Mouse (Mus musculus) intestine, embryonic 14.5 days (tissue): ENCODE data around the gene 9230112D13Rik. TPM values are rescaled to one million over a fixed set of nuclear protein-coding genes. Genes with fewer than 3 reads are reported as not detected.

Source experiments
- ATAC-seq: fragments of 200-750 bp; cut with Nextera tagmentation; replicated peaks from 2 replicates; pipeline ENCODE4 v1.8.0; 2017; ENCODE audit warnings: low read depth, moderate number of reproducible peaks, moderate TSS enrichment, moderate library complexity; ENCODE audit not compliant: low FRiP score, low TSS enrichment
- DNase-seq: peaks from one replicate; pipeline ENCODE4 v3.0.0-alpha.2; 2018; ENCODE audit warnings: low spot score
- H3K27ac ChIP-seq: fragments of 300-500 bp; sonication (generic); 2 replicates; pipeline ENCODE4 v1.5.1; 2014; ENCODE audit warnings: low read depth, mild to moderate bottlenecking, control low read depth
- H3K27me3 ChIP-seq: fragments of 300-500 bp; sonication (generic); replicated peaks from 2 replicates; pipeline ENCODE4 v1.6.1; 2014; ENCODE audit warnings: low read length, control low read depth; ENCODE audit not compliant: control insufficient read depth, insufficient read depth
- H3K36me3 ChIP-seq: fragments of 300-500 bp; sonication (generic); 2 replicates; pipeline ENCODE4 v1.6.1; 2014; ENCODE audit warnings: low read length, control low read depth; ENCODE audit not compliant: control insufficient read depth, insufficient read depth
- H3K4me1 ChIP-seq: fragments of 300-500 bp; sonication (generic); replicated peaks from 2 replicates; pipeline ENCODE4 v1.6.1; 2014; ENCODE audit warnings: low read length, control low read depth, mixed read lengths; ENCODE audit not compliant: control insufficient read depth, insufficient read depth
- H3K4me2 ChIP-seq: fragments of 300-500 bp; sonication (generic); 2 replicates; pipeline ENCODE4 v1.6.1; 2014; ENCODE audit warnings: low read length
- H3K4me3 ChIP-seq: fragments of 300-500 bp; sonication (generic); 2 replicates; pipeline ENCODE4 v1.5.1; 2014; ENCODE audit warnings: low read depth, low read length, control low read depth, mixed read lengths
- H3K9ac ChIP-seq: fragments of 300-500 bp; sonication (generic); 2 replicates; pipeline ENCODE4 v1.6.1; 2014; ENCODE audit warnings: mild to moderate bottlenecking, low read length
- H3K9me3 ChIP-seq: fragments of 300-500 bp; sonication (generic); 2 replicates; pipeline ENCODE4 v1.6.1; 2016; ENCODE audit warnings: low read length, control low read depth; ENCODE audit not compliant: control insufficient read depth
- WGBS: fragments of 180-500 bp; shearing (Covaris S2); extraction: QIAGEN DNeasy Blood & Tissue Kit; methylation state at CpG from one replicate; pipeline ENCODE4 v1.1.7; 2014; 5-methylcytosine and 5-hydroxymethylcytosine counted together
- polyA plus RNA-seq: library from polyadenylated mRNA; unstranded; fragments of >200 nt; fragmentation: Nextera tagmentation; extraction: Ambion mirVana; gene quantifications from 2 replicates; pipeline ENCODE4 v1.2.1, GENCODE M21; 2014

The 9230112D13Rik gene
- polyA plus RNA-seq, 1 experiment from 2014 or later = not detected

DNA sequence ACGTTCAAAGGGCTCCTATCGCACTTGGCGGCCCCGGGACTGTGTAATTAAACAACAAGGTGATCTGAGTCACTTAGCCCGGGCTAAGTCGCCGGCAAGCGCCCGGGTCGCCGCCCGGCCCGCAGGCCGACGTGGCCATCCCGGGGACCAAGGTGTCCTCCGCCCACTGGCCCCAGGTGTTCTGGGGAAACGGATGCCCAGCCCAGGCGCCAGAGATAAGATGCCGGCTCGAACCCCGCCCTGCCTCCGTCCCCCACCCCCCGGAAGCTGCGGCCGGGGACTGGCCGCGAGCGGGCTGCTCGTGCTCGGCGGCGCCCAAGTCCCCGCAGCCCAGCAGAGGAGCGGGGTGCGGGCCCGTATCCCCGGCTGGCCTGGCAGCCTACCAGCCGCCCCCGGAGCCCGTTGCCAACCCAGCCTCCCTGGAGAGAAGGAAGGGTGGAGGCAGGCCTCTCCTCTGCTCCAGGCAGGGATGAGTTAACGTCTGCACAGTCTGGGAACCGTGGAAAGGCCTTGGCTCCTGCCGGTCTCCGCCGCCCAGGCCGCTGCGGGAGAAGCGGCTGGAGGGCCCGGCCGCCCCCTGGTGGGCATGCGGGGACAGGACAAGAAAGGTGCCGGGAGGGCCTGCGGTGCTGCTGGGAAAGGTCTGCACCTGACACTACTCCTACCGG, 26.5 kb upstream of the 9230112D13Rik start:
- peak overlapping the region; percentile 76 for H3K9ac ChIP-seq
- peak overlapping the region; percentile 74 for H3K4me2 ChIP-seq
- 0 out of 2 replicates have a peak, but pooled peaks cover 5% of the 10 kb centered on the region for H3K27me3 ChIP-seq
- H3K9me3 ChIP-seq = no peaks in the 10 kb centered on the region
- peak overlapping the region; percentile 87 for H3K27ac ChIP-seq
- no peaks in the 10 kb centered on the region for H3K36me3 ChIP-seq
- H3K4me1 ChIP-seq = peaks cover 15% of the 10 kb centered on the region
- ATAC-seq (peak; percentile 95), DNase-seq (peak; percentile 92)
- peak overlapping the region; percentile 70 for H3K4me3 ChIP-seq
- WGBS = under 1% methylated on average over 49 of the region's 55 CpGs

DNA sequence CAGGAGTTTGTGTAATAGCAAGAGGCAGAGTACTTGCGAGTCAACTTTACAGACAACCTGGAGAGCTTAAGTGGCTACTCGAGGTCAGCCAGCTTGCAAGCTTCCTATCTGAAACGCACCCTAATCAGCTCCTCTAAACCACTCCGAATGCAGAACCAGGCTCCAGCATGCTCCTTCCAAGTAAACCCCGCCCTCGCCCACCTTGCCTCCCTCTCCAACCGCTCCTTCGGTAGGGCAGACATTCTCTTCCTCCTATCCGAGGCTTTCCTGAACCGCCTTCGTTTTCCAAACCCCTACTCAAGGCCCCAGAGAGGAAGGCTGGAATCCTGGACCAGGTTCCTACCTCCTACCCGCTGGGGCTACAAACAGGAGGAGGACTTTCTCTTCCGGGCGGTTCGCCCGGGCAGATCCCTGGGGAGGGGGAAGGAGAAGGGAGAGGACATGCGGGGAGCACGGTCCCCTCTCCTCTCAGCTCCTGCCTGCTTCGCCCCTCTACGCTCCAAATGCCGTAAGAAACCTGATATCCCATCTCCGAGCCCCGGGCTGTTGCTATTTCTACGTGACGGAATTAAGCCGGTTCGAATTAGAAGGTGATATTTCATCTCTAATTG, 25.9 kb upstream of the 9230112D13Rik start:
- Histone ChIP-seq H3K4me2 (peak overlapping the region; percentile 74), H3K9ac (peak overlapping the region; percentile 76), H3K4me3 (peak overlapping the region; percentile 70), H3K36me3 (no peaks in the 10 kb centered on the region), H3K27me3 (0 out of 2 replicates have a peak, but pooled peaks cover 4% of the 10 kb centered on the region), H3K4me1 (peaks cover 21% of the 10 kb centered on the region), H3K9me3 (no peaks in the 10 kb centered on the region), H3K27ac (peak overlapping the region; percentile 87)
- WGBS = under 1% methylated on average over 27 of the region's 27 CpGs
- peak; percentile 62 for ATAC-seq
- peak; percentile 86 for DNase-seq

GRCm38 (mm10) chr14:34544545-34544944, 21.9 kb upstream of the 9230112D13Rik start:
- 22% methylated on average over 2 of the region's 2 CpGs for whole genome bisulfite sequencing
- Histone ChIP-seq H3K9me3 (no peaks in the 10 kb centered on the region), H3K27ac (peak overlapping the region; percentile 40; the same call in 1 of the 2 replicates), H3K36me3 (no peaks in the 10 kb centered on the region), H3K4me1 (peaks cover 29% of the 10 kb centered on the region), H3K4me3 (no peak overlapping the region), H3K27me3 (no peaks in the 10 kb centered on the region), H3K4me2 (no peak overlapping the region), H3K9ac (no peak overlapping the region)
- DNase-seq = no peak
- ATAC-seq = no peak

GRCm38 (mm10) chr14:34544001-34544400, 21.4 kb upstream of the 9230112D13Rik start:
- no peak overlapping the region for H3K4me3 ChIP-seq
- no peaks in the 10 kb centered on the region for H3K27me3 ChIP-seq
- ATAC-seq (no peak), DNase-seq (no peak)
- no peak overlapping the region for H3K4me2 ChIP-seq
- H3K27ac ChIP-seq = peak overlapping the region; percentile 40; the same call in 1 of the 2 replicates
- H3K36me3 ChIP-seq = no peaks in the 10 kb centered on the region
- WGBS = 85% methylated on average over 6 of the region's 6 CpGs
- no peak overlapping the region for H3K9ac ChIP-seq
- no peaks in the 10 kb centered on the region for H3K9me3 ChIP-seq
- H3K4me1 ChIP-seq = peaks cover 27% of the 10 kb centered on the region

GRCm38 (mm10) chr14:34543596-34543995, 21.0 kb upstream of the 9230112D13Rik start:
- no peak for DNase-seq
- Histone ChIP-seq H3K4me2 (no peak overlapping the region), H3K4me3 (no peak overlapping the region), H3K36me3 (no peaks in the 10 kb centered on the region), H3K4me1 (peaks cover 27% of the 10 kb centered on the region), H3K9ac (no peak overlapping the region), H3K27me3 (no peaks in the 10 kb centered on the region), H3K9me3 (no peaks in the 10 kb centered on the region), H3K27ac (peak overlapping the region; percentile 40; the same call in 1 of the 2 replicates)
- WGBS = 79% methylated on average over 6 of the region's 6 CpGs
- no peak for ATAC-seq

GRCm38 (mm10) chr14:34541896-34542295, 19.3 kb upstream of the 9230112D13Rik start:
- WGBS = 74% methylated on average over 5 of the region's 5 CpGs

DNA sequence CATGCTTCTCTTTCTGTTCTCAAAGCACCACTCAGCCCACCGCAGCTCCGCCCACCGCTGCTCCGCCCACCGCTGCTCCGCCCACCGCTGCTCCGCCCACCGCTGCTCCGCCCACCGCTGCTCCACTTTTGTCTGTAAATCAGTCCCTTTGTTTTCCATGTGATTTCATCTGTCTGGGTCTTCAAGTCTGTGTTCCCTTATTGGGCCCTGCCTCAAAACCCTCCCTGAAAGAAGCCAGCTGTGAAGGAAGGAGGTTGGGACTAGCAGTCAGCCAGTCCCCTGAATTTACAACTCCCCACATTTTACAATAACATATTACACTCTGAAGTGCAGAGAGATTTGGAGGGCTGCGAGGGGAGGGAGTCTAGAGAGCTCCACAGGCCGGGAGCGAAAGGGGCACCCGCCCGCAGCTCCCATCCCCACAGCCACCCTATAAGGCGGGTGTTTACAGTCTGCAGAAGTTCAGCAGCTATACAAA, 18.1 kb upstream of the 9230112D13Rik start:
- no peak overlapping the region for H3K4me3 ChIP-seq
- no peak overlapping the region for H3K9ac ChIP-seq
- peak; percentile 78 for DNase-seq

More at GRCm38 (mm10) chr14:34541896-34542295, 19.3 kb upstream of the 9230112D13Rik start:
- Histone ChIP-seq H3K4me1 (peaks cover 22% of the 10 kb centered on the region), H3K27ac (peak overlapping the region; percentile 88; the same call in 1 of the 2 replicates), H3K27me3 (no peaks in the 10 kb centered on the region), H3K9me3 (no peaks in the 10 kb centered on the region), H3K4me3 (no peak overlapping the region), H3K9ac (no peak overlapping the region), H3K4me2 (no peak overlapping the region), H3K36me3 (no peaks in the 10 kb centered on the region)
- ATAC-seq = no peak
- no peak for DNase-seq

GRCm38 (mm10) chr14:34535883-34536282, 13.3 kb upstream of the 9230112D13Rik start:
- H3K4me2 ChIP-seq = no peak overlapping the region
- H3K4me3 ChIP-seq = no peak overlapping the region
- WGBS = 48% methylated on average over 4 of the region's 4 CpGs
- no peak for DNase-seq
- ATAC-seq = no peak; the same call in 1 of the 2 replicates
- no peak overlapping the region for H3K9ac ChIP-seq
- no peaks in the 10 kb centered on the region for H3K36me3 ChIP-seq
- H3K27ac ChIP-seq = no peak overlapping the region
- no peaks in the 10 kb centered on the region for H3K9me3 ChIP-seq
- H3K27me3 ChIP-seq = no peaks in the 10 kb centered on the region
- 0 out of 2 replicates have a peak, but pooled peaks cover 2% of the 10 kb centered on the region for H3K4me1 ChIP-seq

More for the DNA sequence above, 18.1 kb upstream of the 9230112D13Rik start:
- no peaks in the 10 kb centered on the region for H3K9me3 ChIP-seq
- no peaks in the 10 kb centered on the region for H3K27me3 ChIP-seq
- H3K36me3 ChIP-seq = no peaks in the 10 kb centered on the region
- H3K4me2 ChIP-seq = peak overlapping the region; percentile 31
- H3K4me1 ChIP-seq = peaks cover 22% of the 10 kb centered on the region
- peak; percentile 78 for ATAC-seq
- WGBS = 17% methylated on average over 16 of the region's 17 CpGs
- H3K27ac ChIP-seq = peak overlapping the region; percentile 88
